In the genomic region with DNA sequence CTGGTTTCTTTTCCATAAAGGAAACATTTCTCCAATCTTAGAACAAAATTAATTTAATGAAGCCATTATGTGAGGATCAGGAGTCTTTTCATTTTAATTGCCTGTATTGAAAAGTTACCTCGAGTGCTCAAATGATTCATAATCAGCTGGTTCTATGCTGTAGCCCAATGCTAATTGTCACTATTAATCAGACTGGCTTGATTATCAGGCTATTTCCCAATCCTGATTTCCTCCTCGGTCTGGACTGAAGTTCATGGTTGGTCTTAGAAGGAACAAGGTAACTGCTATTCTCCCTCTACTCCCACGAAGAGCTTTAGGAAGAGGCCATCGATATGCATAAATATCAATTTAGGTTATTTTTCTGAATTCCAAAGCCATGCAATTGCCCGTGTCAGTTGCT, we compare ENCODE assay signal across 23 mouse cellular contexts.
DNase-seq lines count a peak whose midpoint lies in the region; ATAC-seq and TF ChIP-seq lines count a peak whose summit lies in the region.
"Had no signal": no experiment of that assay in that cellular context is flagged by ENCODE, and none has a peak within 500 bp of the region (broad histone marks: within the 10 kb centered on the region; RNA-seq: fewer than 3 reads in every experiment).

No protein-coding gene starts in this region.

- TF ChIP-seq CTCF in heart, postnatal 0 days (IDR thresholded peaks at IDR 0.05; ENCODE audit: low read depth), result no peak

- H3K4me1 ChIP-seq in heart, embryonic 12.5 days (replicated peaks), result peaks cover 34% of the 10 kb centered on the region
- peaks cover 27% of the 10 kb centered on the region for H3K4me1 ChIP-seq in heart, postnatal 0 days (ENCODE audit: control insufficient read depth, insufficient read depth)
- H3K4me1 ChIP-seq in intestine, embryonic 16.5 days (ENCODE audit: control insufficient read depth, insufficient read depth, low read length), result 0 out of 2 replicates have a peak, but pooled peaks cover 9% of the 10 kb centered on the region
- H3K4me1 ChIP-seq in kidney, embryonic 15.5 days, result 0 out of 2 replicates have a peak, but pooled peaks cover 1% of the 10 kb centered on the region

- DNase-seq in heart, postnatal 14 days, result no peak
- no peak for DNase-seq in heart, postnatal 0 days (ENCODE audit: low spot score)
- no peak for DNase-seq in heart, adult 8-10 months (ENCODE audit: low spot score)
- no peak for DNase-seq in natural killer cell, adult 2 months (ENCODE audit: low spot score in 2 of 2)
- DNase-seq: B cell, adult 2 months; cerebellum, adult 11 months; cerebellum, adult 9-10 months; gastrocnemius, postnatal 25 days; kidney, adult 11 months; kidney, postnatal 25 days; lung, postnatal 14 days; midbrain, embryonic 14.5 days; right cerebral cortex, postnatal 14 days; spleen, adult 18-20 months; thymus, adult 18-20 months; thymus, postnatal 25 days had no signal

- H3K4me3 ChIP-seq in heart, embryonic 12.5 days, result no peak overlapping the region
- no peak overlapping the region for H3K4me3 ChIP-seq in heart, postnatal 0 days (ENCODE audit: low read depth, low read length)
- H3K4me3 ChIP-seq in intestine, embryonic 16.5 days (ENCODE audit: low read length), result no peak overlapping the region
- no peak overlapping the region for H3K4me3 ChIP-seq in kidney, embryonic 15.5 days (replicated peaks)
- H3K4me3 ChIP-seq: hindbrain, embryonic 10.5 days; liver, embryonic 15.5 days; neural tube, embryonic 15.5 days had no signal

- intact Hi-C loops in heart, postnatal 14 days (cut with DNase I), result no loop called here

- no peak for ATAC-seq in heart, embryonic 12.5 days (ENCODE audit: insufficient number of reproducible peaks, low FRiP score)
- no peak for ATAC-seq in heart, postnatal 0 days (ENCODE audit: insufficient read depth, low read depth)
- peak; percentile 72 for ATAC-seq in intestine, embryonic 16.5 days
- no peak for ATAC-seq in kidney, embryonic 15.5 days (replicated peaks; ENCODE audit: low FRiP score)

- WGBS in heart, embryonic 12.5 days, result 58% methylated on average over 5 of the region's 5 CpGs
- 53% methylated on average over 5 of the region's 5 CpGs for WGBS in heart, postnatal 0 days
- 52% methylated on average over 5 of the region's 5 CpGs for WGBS in intestine, embryonic 16.5 days
- 71% methylated on average over 5 of the region's 5 CpGs for WGBS in kidney, embryonic 15.5 days

- H3K27ac ChIP-seq in heart, embryonic 12.5 days (ENCODE audit: poor library complexity, severe bottlenecking), result peak overlapping the region; percentile 55; the same call in 1 of the 2 replicates
- peak overlapping the region; percentile 70 for H3K27ac ChIP-seq in heart, postnatal 0 days (ENCODE audit: low read depth)
- H3K27ac ChIP-seq in intestine, embryonic 16.5 days (ENCODE audit: low read length), result peak overlapping the region; percentile 46
- H3K27ac ChIP-seq in kidney, embryonic 15.5 days, result no peak overlapping the region
- H3K27ac ChIP-seq: hindbrain, embryonic 10.5 days; liver, embryonic 15.5 days; neural tube, embryonic 15.5 days had no signal

- no peak overlapping the region for H3K4me2 ChIP-seq in heart, embryonic 12.5 days
- no peak overlapping the region for H3K4me2 ChIP-seq in heart, postnatal 0 days (ENCODE audit: low read depth, low read length)
- H3K4me2 ChIP-seq in intestine, embryonic 16.5 days (ENCODE audit: low read depth, low read length), result no peak overlapping the region
- H3K4me2 ChIP-seq in kidney, embryonic 15.5 days, result no peak overlapping the region
- H3K4me2 ChIP-seq: liver, embryonic 15.5 days; lung, embryonic 14.5 days; neural tube, embryonic 15.5 days had no signal

- no peak overlapping the region for H3K9ac ChIP-seq in heart, embryonic 12.5 days
- H3K9ac ChIP-seq in heart, postnatal 0 days (replicated peaks; ENCODE audit: low read depth, low read length), result no peak overlapping the region
- no peak overlapping the region for H3K9ac ChIP-seq in intestine, embryonic 16.5 days (ENCODE audit: low read depth, low read length)
- H3K9ac ChIP-seq in kidney, embryonic 15.5 days, result no peak overlapping the region
- H3K9ac ChIP-seq: liver, embryonic 15.5 days; lung, embryonic 14.5 days; neural tube, embryonic 15.5 days had no signal

- H3K9me3 ChIP-seq in heart, embryonic 12.5 days (replicated peaks), result no peaks in the 10 kb centered on the region
- no peaks in the 10 kb centered on the region for H3K9me3 ChIP-seq in heart, postnatal 0 days (replicated peaks; ENCODE audit: control insufficient read depth, low read length)
- no peaks in the 10 kb centered on the region for H3K9me3 ChIP-seq in intestine, embryonic 16.5 days (ENCODE audit: control insufficient read depth, low read length)
- no peaks in the 10 kb centered on the region for H3K9me3 ChIP-seq in kidney, embryonic 15.5 days (replicated peaks)
- H3K9me3 ChIP-seq: hindbrain, embryonic 10.5 days; liver, embryonic 15.5 days; neural tube, embryonic 15.5 days had no signal

- no peak for TF ChIP-seq EP300 in heart, postnatal 0 days (IDR thresholded peaks at IDR 0.05; ENCODE audit: low read depth)

- no peaks in the 10 kb centered on the region for H3K36me3 ChIP-seq in heart, embryonic 12.5 days
- H3K36me3 ChIP-seq in heart, postnatal 0 days (replicated peaks; ENCODE audit: control insufficient read depth, insufficient read depth, low read length), result 0 out of 2 replicates have a peak, but pooled peaks cover 4% of the 10 kb centered on the region
- no peaks in the 10 kb centered on the region for H3K36me3 ChIP-seq in intestine, embryonic 16.5 days (ENCODE audit: control insufficient read depth, insufficient read depth, low read length)
- H3K36me3 ChIP-seq in kidney, embryonic 15.5 days, result no peaks in the 10 kb centered on the region
- H3K36me3 ChIP-seq: hindbrain, embryonic 10.5 days; liver, embryonic 15.5 days; neural tube, embryonic 15.5 days had no signal

- H3K27me3 ChIP-seq in heart, embryonic 12.5 days (replicated peaks), result no peaks in the 10 kb centered on the region
- no peaks in the 10 kb centered on the region for H3K27me3 ChIP-seq in heart, postnatal 0 days (ENCODE audit: control insufficient read depth, insufficient read depth, low read length)
- no peaks in the 10 kb centered on the region for H3K27me3 ChIP-seq in intestine, embryonic 16.5 days (replicated peaks; ENCODE audit: control insufficient read depth, insufficient read depth, low read length)
- no peaks in the 10 kb centered on the region for H3K27me3 ChIP-seq in kidney, embryonic 15.5 days
- H3K27me3 ChIP-seq: liver, embryonic 15.5 days; neural tube, embryonic 15.5 days had no signal
